Mouse (Mus musculus) lung, postnatal 0 days (tissue): Measurements from ENCODE around the gene Gnaq. TPM values are rescaled to one million over a fixed set of nuclear protein-coding genes. Genes with fewer than 3 reads are reported as not detected.

Experiments
- ATAC-seq: fragments of 200-750 bp; cut with Nextera tagmentation; 2 replicates; pipeline ENCODE4 v1.8.0; 2017; ENCODE audit warnings: moderate library complexity
- DNase-seq: peaks from one replicate; pipeline ENCODE4 v3.0.0-alpha.2; 2016; ENCODE audit warnings: low spot score
- H3K27ac ChIP-seq: fragments of 300-500 bp; sonication (generic); 2 replicates; pipeline ENCODE4 v1.5.1; 2014; ENCODE audit warnings: antibody characterized with exemption, mild to moderate bottlenecking, low read length, mixed read lengths
- H3K27me3 ChIP-seq: fragments of 300-500 bp; sonication (generic); replicated peaks from 2 replicates; pipeline ENCODE4 v1.6.1; 2014; ENCODE audit warnings: low read length, mixed read lengths; ENCODE audit not compliant: insufficient read depth
- H3K36me3 ChIP-seq: fragments of 300-500 bp; sonication (generic); 2 replicates; pipeline ENCODE4 v1.6.1; 2014; ENCODE audit warnings: low read length, mixed read lengths; ENCODE audit not compliant: insufficient read depth
- H3K4me1 ChIP-seq: fragments of 300-500 bp; sonication (generic); 2 replicates; pipeline ENCODE4 v1.6.1; 2014; ENCODE audit warnings: antibody characterized with exemption, low read depth, low read length, mixed read lengths; ENCODE audit not compliant: insufficient read depth
- H3K4me2 ChIP-seq: fragments of 300-500 bp; sonication (generic); replicated peaks from 2 replicates; pipeline ENCODE4 v1.6.1; 2014; ENCODE audit warnings: low read depth, mild to moderate bottlenecking, low read length, moderate library complexity, mixed read lengths
- H3K4me3 ChIP-seq: fragments of 300-500 bp; sonication (generic); 2 replicates; pipeline ENCODE4 v1.5.1; 2014; ENCODE audit warnings: low read depth, low read length
- H3K9ac ChIP-seq: fragments of 300-500 bp; sonication (generic); replicated peaks from 2 replicates; pipeline ENCODE4 v1.6.1; 2014; ENCODE audit warnings: low read depth, mild to moderate bottlenecking
- H3K9me3 ChIP-seq: fragments of 300-500 bp; sonication (generic); 2 replicates; pipeline ENCODE4 v1.6.1; 2016; ENCODE audit warnings: low read length, mixed read lengths
- CTCF ChIP-seq: IDR thresholded peaks from 2 replicates; pipeline ENCODE4 v1.5.1; 2016; ENCODE audit warnings: antibody characterized with exemption, mild to moderate bottlenecking
- EP300 ChIP-seq: IDR thresholded peaks from 2 replicates; pipeline ENCODE4 v1.6.1; 2016; ENCODE audit warnings: antibody characterized with exemption, mild to moderate bottlenecking, control low read depth
- WGBS: fragments of 180-500 bp; shearing (Covaris S2); extraction: QIAGEN DNeasy Blood & Tissue Kit; methylation state at CpG from one replicate; pipeline ENCODE4 v1.1.7; 2014; 5-methylcytosine and 5-hydroxymethylcytosine counted together
- polyA plus RNA-seq: library from polyadenylated mRNA; unstranded; fragments of >200 nt; fragmentation: Nextera tagmentation; extraction: Ambion mirVana; gene quantifications from 2 replicates; pipeline ENCODE4 v1.2.1, GENCODE M21; 2015

Gene Gnaq
- polyA plus RNA-seq, 1 experiment from 2014 or later = 27.6 TPM

DNA sequence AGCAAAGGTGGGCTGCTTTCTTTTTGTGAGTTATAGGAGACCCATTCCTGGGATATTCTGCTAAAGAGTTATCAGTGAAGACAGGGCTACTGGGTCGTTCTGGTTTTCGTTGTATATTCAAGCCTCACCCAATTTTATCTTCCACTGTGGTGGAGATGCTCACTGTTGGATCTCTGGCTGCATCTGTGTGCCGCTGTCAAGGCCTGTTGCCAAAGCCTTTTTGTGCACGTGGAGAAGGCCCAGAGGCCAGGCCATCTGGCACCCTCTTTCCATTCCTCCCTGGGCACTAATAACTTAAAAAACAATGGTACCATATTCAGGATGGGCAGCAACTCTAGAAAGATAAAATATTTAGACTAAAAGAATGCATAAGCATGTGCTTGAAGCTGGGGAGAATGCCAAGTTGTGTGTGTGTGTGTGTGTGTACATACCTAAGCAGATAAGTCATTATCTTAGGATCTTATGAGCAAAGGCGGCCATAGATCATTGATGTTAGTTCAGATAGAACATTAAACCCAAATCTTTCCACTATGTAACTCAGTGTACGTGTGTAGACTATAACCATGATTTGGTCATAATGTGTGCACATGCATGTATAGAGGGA lies 257.7 kb downstream of the Gnaq start:
- no peaks in the 10 kb centered on the region for H3K27me3 ChIP-seq
- H3K9ac ChIP-seq = no peak overlapping the region
- DNase-seq = no peak
- no peaks in the 10 kb centered on the region for H3K36me3 ChIP-seq
- WGBS = 84% methylated on average over 6 of the region's 6 CpGs
- no peak overlapping the region for H3K4me3 ChIP-seq
- no peak for ATAC-seq
- no peaks in the 10 kb centered on the region for H3K9me3 ChIP-seq
- H3K4me1 ChIP-seq = no peaks in the 10 kb centered on the region
- TF ChIP-seq CTCF = no peak
- no peak for TF ChIP-seq EP300
- H3K27ac ChIP-seq = no peak overlapping the region
- no peak overlapping the region for H3K4me2 ChIP-seq

DNA sequence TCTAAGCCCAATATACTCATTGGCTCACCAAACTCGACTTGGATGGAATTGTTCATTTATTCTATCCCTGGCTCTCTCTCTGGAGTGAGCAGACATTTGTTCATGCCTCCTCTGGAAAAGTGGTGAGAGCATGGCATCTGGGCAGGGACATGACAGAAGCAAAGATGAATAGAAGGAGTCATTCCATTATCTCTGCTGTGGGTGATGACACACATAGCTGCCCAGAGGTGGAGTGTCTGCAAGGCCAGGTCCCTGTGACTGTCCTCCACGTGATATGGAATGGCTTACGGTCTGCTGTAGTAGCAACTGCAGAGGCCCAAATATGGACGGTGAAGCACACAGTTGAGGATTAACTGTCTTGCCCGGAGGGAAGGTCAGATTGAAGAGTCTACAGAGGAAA lies 261.8 kb downstream of the Gnaq start:
- ATAC-seq = no peak
- no peaks in the 10 kb centered on the region for H3K4me1 ChIP-seq
- no peaks in the 10 kb centered on the region for H3K36me3 ChIP-seq
- 80% methylated on average over 5 of the region's 5 CpGs for WGBS
- no peak for TF ChIP-seq CTCF
- TF ChIP-seq EP300 = no peak
- H3K9ac ChIP-seq = no peak overlapping the region
- no peaks in the 10 kb centered on the region for H3K9me3 ChIP-seq
- H3K27ac ChIP-seq = no peak overlapping the region
- no peak overlapping the region for H3K4me3 ChIP-seq
- DNase-seq = no peak
- no peaks in the 10 kb centered on the region for H3K27me3 ChIP-seq
- H3K4me2 ChIP-seq = no peak overlapping the region

DNA sequence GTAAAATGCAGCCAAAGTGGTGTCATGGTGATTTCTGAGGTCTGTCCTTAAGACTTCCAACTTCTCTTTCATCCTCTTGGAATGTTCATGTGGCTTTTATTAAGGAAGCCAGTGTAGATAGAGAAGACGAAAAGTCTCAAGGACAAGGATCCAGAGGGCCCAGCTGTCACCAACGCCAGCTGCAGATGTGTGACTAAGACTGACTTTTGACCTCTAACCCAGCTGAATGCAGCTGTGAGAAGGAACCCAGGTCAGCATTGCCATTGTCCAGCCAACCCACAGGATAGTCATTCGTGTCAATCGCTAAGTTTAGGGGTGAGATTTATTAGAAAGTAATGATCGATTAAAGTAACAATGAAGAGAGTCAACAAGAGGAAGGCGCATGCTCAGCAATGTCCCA lies 270.5 kb downstream of the Gnaq start:
- TF ChIP-seq EP300 (no peak), CTCF (no peak)
- WGBS = 74% methylated on average over 6 of the region's 6 CpGs
- Histone ChIP-seq H3K4me1 (no peaks in the 10 kb centered on the region), H3K9me3 (no peaks in the 10 kb centered on the region), H3K27me3 (no peaks in the 10 kb centered on the region), H3K9ac (no peak overlapping the region), H3K4me3 (no peak overlapping the region), H3K4me2 (no peak overlapping the region), H3K36me3 (no peaks in the 10 kb centered on the region), H3K27ac (no peak overlapping the region)
- DNase-seq (no peak), ATAC-seq (0 out of 2 replicates have a peak, but pooled peaks have one; percentile 28)

DNA sequence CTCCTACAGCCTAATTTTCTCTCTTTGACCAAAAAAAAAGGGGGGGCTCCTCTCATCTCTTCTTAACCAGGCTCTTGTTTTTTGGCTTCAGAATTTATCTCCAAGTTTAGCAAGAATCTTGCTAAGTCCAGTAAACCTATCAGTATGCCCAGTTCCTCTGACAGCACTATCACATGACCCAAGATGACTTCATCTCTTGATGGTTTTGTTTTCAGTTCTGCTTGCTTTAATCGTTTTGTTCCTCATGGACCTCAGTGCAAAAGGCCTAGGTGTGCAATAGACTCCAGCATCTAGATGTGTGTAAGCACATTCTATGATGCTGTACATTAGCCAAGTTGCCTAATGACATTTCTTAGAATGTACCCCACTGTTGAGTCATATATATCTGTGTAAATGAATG lies 275.1 kb downstream of the Gnaq start:
- Histone ChIP-seq H3K27ac (no peak overlapping the region), H3K4me1 (no peaks in the 10 kb centered on the region), H3K36me3 (no peaks in the 10 kb centered on the region), H3K4me3 (no peak overlapping the region), H3K4me2 (no peak overlapping the region), H3K27me3 (no peaks in the 10 kb centered on the region), H3K9me3 (no peaks in the 10 kb centered on the region), H3K9ac (no peak overlapping the region)
- 78% methylated on average over 1 of the region's 1 CpGs for WGBS
- TF ChIP-seq EP300 = no peak
- TF ChIP-seq CTCF = no peak
- DNase-seq (no peak), ATAC-seq (no peak)

DNA sequence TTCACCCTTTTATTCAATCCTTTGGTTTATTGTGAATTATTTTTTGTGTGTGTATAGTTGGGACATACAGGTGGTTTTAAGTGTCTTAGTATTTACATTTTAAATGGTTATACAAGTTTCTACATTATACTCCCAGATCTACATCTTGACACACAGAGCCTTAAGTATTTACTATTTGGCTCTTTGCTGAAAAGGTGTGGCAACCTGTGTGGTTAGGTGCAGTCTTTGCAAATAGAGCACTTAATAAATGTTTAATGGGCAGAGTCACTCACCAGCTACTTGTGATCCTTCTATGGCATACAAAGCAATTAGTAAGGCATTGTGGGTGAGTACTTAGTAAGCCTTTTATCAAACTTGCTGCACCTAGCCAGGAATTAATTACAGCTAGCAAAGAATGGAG lies 278.7 kb downstream of the Gnaq start:
- DNase-seq = peak; percentile 50
- peak; percentile 62 for ATAC-seq
- Histone ChIP-seq H3K4me1 (no peaks in the 10 kb centered on the region), H3K36me3 (no peaks in the 10 kb centered on the region), H3K9ac (no peak overlapping the region), H3K4me3 (no peak overlapping the region), H3K4me2 (no peak overlapping the region), H3K27ac (no peak overlapping the region), H3K27me3 (no peaks in the 10 kb centered on the region), H3K9me3 (no peaks in the 10 kb centered on the region)
- no peak for TF ChIP-seq EP300
- no peak for TF ChIP-seq CTCF

DNA sequence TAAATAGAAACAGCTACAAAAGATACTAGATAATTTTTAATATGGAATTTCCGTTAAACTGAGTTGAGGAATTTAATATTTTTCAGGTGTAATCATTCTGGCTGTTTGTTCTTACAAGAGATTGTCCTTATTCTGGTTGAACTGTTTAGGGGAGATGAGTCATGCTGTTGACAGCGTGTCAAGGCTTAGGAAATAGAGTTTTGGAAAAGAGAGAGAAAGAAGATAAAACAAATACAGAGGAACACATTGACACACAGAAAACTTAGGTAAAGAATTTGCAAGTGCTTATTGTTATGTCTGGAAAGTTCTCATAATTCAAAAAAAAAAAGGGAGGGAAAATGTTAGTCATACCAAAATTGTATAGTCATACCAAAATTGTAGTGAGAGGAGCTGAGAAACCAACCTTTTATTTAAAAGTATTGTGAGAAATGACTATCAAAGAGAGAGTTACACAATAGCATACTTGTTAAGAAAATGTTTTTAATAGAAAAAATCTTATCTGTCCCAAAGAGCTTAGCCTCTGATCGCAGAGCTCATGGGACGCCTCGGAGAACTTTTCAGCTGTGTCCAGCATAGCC lies 285.5 kb downstream of the Gnaq start:
- ATAC-seq (no peak), DNase-seq (no peak)
- H3K27ac ChIP-seq = no peak overlapping the region
- no peak overlapping the region for H3K9ac ChIP-seq
- H3K4me2 ChIP-seq = no peak overlapping the region
- TF ChIP-seq CTCF = no peak
- no peak for TF ChIP-seq EP300
- H3K4me1 ChIP-seq = no peaks in the 10 kb centered on the region
- H3K9me3 ChIP-seq = no peaks in the 10 kb centered on the region
- no peaks in the 10 kb centered on the region for H3K36me3 ChIP-seq
- WGBS = 82% methylated on average over 5 of the region's 5 CpGs
- H3K4me3 ChIP-seq = no peak overlapping the region
- no peaks in the 10 kb centered on the region for H3K27me3 ChIP-seq

DNA sequence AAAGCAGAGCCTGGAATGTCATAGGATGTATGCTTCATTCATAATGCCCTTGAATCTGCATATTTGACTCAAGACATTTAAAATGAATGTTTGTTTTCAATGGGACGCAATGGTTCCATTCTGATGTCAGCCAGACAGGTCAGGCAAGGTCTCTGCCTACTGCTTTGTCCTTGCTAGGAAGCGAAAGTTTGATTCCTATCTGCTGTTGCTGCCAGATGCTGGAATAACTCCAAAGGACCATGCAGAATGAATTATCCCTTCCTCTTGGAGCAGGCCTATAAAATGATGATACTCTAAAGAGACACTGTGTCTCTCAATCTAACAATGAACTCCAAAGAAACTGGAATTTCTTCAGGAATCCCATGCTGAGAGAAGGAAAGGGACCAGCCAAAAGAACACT lies 293.0 kb downstream of the Gnaq start:
- no peaks in the 10 kb centered on the region for H3K27me3 ChIP-seq
- H3K4me2 ChIP-seq = no peak overlapping the region
- no peaks in the 10 kb centered on the region for H3K9me3 ChIP-seq
- H3K4me3 ChIP-seq = no peak overlapping the region
- H3K4me1 ChIP-seq = no peaks in the 10 kb centered on the region
- H3K27ac ChIP-seq = no peak overlapping the region
- WGBS = 44% methylated on average over 2 of the region's 2 CpGs
- H3K36me3 ChIP-seq = no peaks in the 10 kb centered on the region
- no peak overlapping the region for H3K9ac ChIP-seq
- no peak for DNase-seq
- TF ChIP-seq CTCF (no peak), EP300 (no peak)
- ATAC-seq = no peak
